Mouse (Mus musculus) liver, adult (tissue): ENCODE data around the gene Zfp639.

Source experiments
- GATA4 ChIP-seq: IDR thresholded peaks from 2 replicates; pipeline ENCODE4 v1.6.1; 2014; ENCODE audit warnings: mild to moderate bottlenecking, low read length; ENCODE audit not compliant: insufficient replicate concordance

Zfp639 gene

GRCm38 (mm10) chr3:32537556-32537955 is 27.5 kb downstream of the Zfp639 start:
- no peak for TF ChIP-seq GATA4

- TF ChIP-seq GATA4 = no peak
These were observed 28.0 kb downstream of the Zfp639 start for GRCm38 (mm10) chr3:32538091-32538490.

DNA sequence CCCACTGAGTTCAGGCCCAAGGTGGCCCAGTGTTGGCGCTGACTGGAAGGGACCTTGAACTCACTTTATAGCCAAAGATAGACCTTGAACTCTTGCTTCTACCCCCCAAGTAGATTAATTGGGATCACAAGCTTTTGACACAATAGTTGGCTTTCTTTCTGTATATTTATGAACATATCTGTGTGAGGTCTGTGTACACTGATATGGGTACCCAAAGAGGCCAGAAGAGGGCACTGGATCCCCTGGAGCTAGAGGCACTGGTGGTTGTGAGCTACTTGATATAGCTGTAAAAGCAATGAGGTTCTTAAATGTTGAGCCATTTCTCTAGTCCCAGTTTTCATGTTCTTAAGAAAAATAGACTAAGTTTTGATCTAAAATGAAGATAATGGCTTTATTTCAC is 43.0 kb downstream of the Zfp639 start:
- TF ChIP-seq GATA4 = no peak

- no peak for TF ChIP-seq GATA4
These were observed 53.3 kb downstream of the Zfp639 start for GRCm38 (mm10) chr3:32563401-32563800.
